Mouse (Mus musculus) limb, embryonic 14.5 days (tissue): ENCODE results near the gene Hist2h2be. TPM values are rescaled to one million over a fixed set of nuclear protein-coding genes. Genes with fewer than 3 reads are reported as not detected.

Experiments used
- ATAC-seq: fragments of 200-750 bp; cut with Nextera tagmentation; 2 replicates; pipeline ENCODE4 v1.8.0; 2017; ENCODE audit warnings: low read depth, moderate number of reproducible peaks, moderate TSS enrichment; ENCODE audit not compliant: low FRiP score
- DNase-seq: peaks from one replicate; pipeline ENCODE4 v3.0.0-alpha.2; 2015; ENCODE audit warnings: low spot score
- H3K27ac ChIP-seq: fragments of 300-500 bp; sonication (generic); replicated peaks from 2 replicates; pipeline ENCODE4 v1.5.1; 2014; ENCODE audit warnings: low read depth, mild to moderate bottlenecking, low read length, moderate library complexity, mixed read lengths
- H3K27me3 ChIP-seq: fragments of 300-500 bp; sonication (generic); 2 replicates; pipeline ENCODE4 v1.6.1; 2014; ENCODE audit warnings: low read length, mixed read lengths; ENCODE audit not compliant: control insufficient read depth, insufficient read depth
- H3K36me3 ChIP-seq: fragments of 300-500 bp; sonication (generic); 2 replicates; pipeline ENCODE4 v1.6.1; 2014; ENCODE audit warnings: mild to moderate bottlenecking, low read length, moderate library complexity, mixed read lengths; ENCODE audit not compliant: control insufficient read depth, insufficient read depth
- H3K4me1 ChIP-seq: fragments of 300-500 bp; sonication (generic); 2 replicates; pipeline ENCODE4 v1.6.1; 2014; ENCODE audit warnings: antibody characterized with exemption, low read length, mixed read lengths; ENCODE audit not compliant: control insufficient read depth, insufficient read depth
- H3K4me2 ChIP-seq: fragments of 300-500 bp; sonication (generic); replicated peaks from 2 replicates; pipeline ENCODE4 v1.6.1; 2014; ENCODE audit warnings: low read depth, mild to moderate bottlenecking, low read length, moderate library complexity; ENCODE audit not compliant: severe bottlenecking
- H3K4me3 ChIP-seq: fragments of 300-500 bp; sonication (generic); replicated peaks from 2 replicates; pipeline ENCODE4 v1.5.1; 2014; ENCODE audit warnings: low read length
- H3K9ac ChIP-seq: fragments of 300-500 bp; sonication (generic); 2 replicates; pipeline ENCODE4 v1.6.1; 2014; ENCODE audit warnings: mild to moderate bottlenecking, low read depth, low read length, moderate library complexity; ENCODE audit not compliant: severe bottlenecking
- H3K9me3 ChIP-seq: fragments of 300-500 bp; sonication (generic); 2 replicates; pipeline ENCODE4 v1.6.1; 2016; ENCODE audit warnings: low read length; ENCODE audit not compliant: control insufficient read depth
- POLR2A ChIP-seq: fragments of 200-500 bp; IDR thresholded peaks from 2 replicates; pipeline ENCODE4 v1.8.0; 2012; ENCODE audit warnings: inconsistent platforms, mild to moderate bottlenecking, moderate library complexity, borderline replicate concordance; ENCODE audit not compliant: insufficient read depth, insufficient read length; ENCODE audit errors: extremely low read depth
- WGBS: fragments of 180-500 bp; shearing (Covaris S2); extraction: QIAGEN DNeasy Blood & Tissue Kit; methylation state at CpG from one replicate; pipeline ENCODE4 v1.1.7; 2014; 5-methylcytosine and 5-hydroxymethylcytosine counted together
- polyA plus RNA-seq, 2 experiments: library from polyadenylated mRNA; depleted of rRNA in 1 of 2; stranded (reverse) in 1 of 2; unstranded in 1 of 2; fragments of >200 nt; fragmentation: Nextera tagmentation in 1 of 2; extraction: Ambion mirVana in 1 of 2; gene quantifications; 2 replicates each; pipeline versions ENCODE4 v1.2.1 to v1.2.3; 2012 to 2014

Hist2h2be gene
- polyA plus RNA-seq, 2 experiments = 5.2 to 8.5 TPM

GRCm38 (mm10) chr3:96247356-96248140, 26.6 kb downstream of the Hist2h2be start:
- peak overlapping the region; percentile 65; the same call in 1 of the 2 replicates for H3K27ac ChIP-seq
- peak overlapping the region; percentile 49 for H3K4me2 ChIP-seq
- peak overlapping the region; percentile 39 for H3K4me3 ChIP-seq
- no peak for DNase-seq
- no peaks in the 10 kb centered on the region for H3K27me3 ChIP-seq
- no peak for ATAC-seq
- H3K9ac ChIP-seq = peak overlapping the region; percentile 59
- no peak for TF ChIP-seq POLR2A
- H3K9me3 ChIP-seq = no peaks in the 10 kb centered on the region
- H3K36me3 ChIP-seq = no peaks in the 10 kb centered on the region
- 2% methylated on average over 11 of the region's 11 CpGs for WGBS
- H3K4me1 ChIP-seq = peaks cover 25% of the 10 kb centered on the region

GRCm38 (mm10) chr3:96248141-96249033, 27.5 kb downstream of the Hist2h2be start:
- Histone ChIP-seq H3K4me2 (peak overlapping the region; percentile 49), H3K27me3 (no peaks in the 10 kb centered on the region), H3K4me1 (peaks cover 22% of the 10 kb centered on the region), H3K36me3 (no peaks in the 10 kb centered on the region), H3K4me3 (peak overlapping the region; percentile 39), H3K9me3 (no peaks in the 10 kb centered on the region), H3K27ac (no peak overlapping the region), H3K9ac (peak overlapping the region; percentile 59; the same call in 1 of the 2 replicates)
- no peak for ATAC-seq
- TF ChIP-seq POLR2A = no peak
- DNase-seq = no peak
- WGBS = 36% methylated on average over 6 of the region's 6 CpGs

GRCm38 (mm10) chr3:96249034-96249345, 28.1 kb downstream of the Hist2h2be start:
- DNase-seq (no peak), ATAC-seq (no peak)
- no peak for TF ChIP-seq POLR2A
- H3K27ac ChIP-seq = no peak overlapping the region
- 48% methylated on average over 4 of the region's 4 CpGs for WGBS
- no peaks in the 10 kb centered on the region for H3K36me3 ChIP-seq
- H3K9me3 ChIP-seq = no peaks in the 10 kb centered on the region
- H3K4me1 ChIP-seq = peaks cover 20% of the 10 kb centered on the region
- H3K4me3 ChIP-seq = 0 out of 2 replicates have a peak overlapping the region, but pooled peaks have one; percentile 39
- H3K4me2 ChIP-seq = peak overlapping the region; percentile 49; the same call in 1 of the 2 replicates
- H3K9ac ChIP-seq = no peak overlapping the region
- no peaks in the 10 kb centered on the region for H3K27me3 ChIP-seq

GRCm38 (mm10) chr3:96250890-96251289, 30.0 kb downstream of the Hist2h2be start:
- ATAC-seq = no peak
- H3K4me1 ChIP-seq = peaks cover 14% of the 10 kb centered on the region
- H3K27ac ChIP-seq = no peak overlapping the region
- no peaks in the 10 kb centered on the region for H3K27me3 ChIP-seq
- no peak overlapping the region for H3K9ac ChIP-seq
- WGBS = 16% methylated on average over 3 of the region's 3 CpGs
- no peak for TF ChIP-seq POLR2A
- no peak overlapping the region for H3K4me2 ChIP-seq
- DNase-seq = no peak
- no peaks in the 10 kb centered on the region for H3K36me3 ChIP-seq
- H3K9me3 ChIP-seq = no peaks in the 10 kb centered on the region
- no peak overlapping the region for H3K4me3 ChIP-seq

GRCm38 (mm10) chr3:96251787-96252186, 30.9 kb downstream of the Hist2h2be start:
- H3K4me1 ChIP-seq = peaks cover 19% of the 10 kb centered on the region
- H3K36me3 ChIP-seq = no peaks in the 10 kb centered on the region
- H3K4me3 ChIP-seq = no peak overlapping the region
- no peak for DNase-seq
- TF ChIP-seq POLR2A = no peak
- no peak overlapping the region for H3K4me2 ChIP-seq
- no peaks in the 10 kb centered on the region for H3K9me3 ChIP-seq
- ATAC-seq = no peak
- H3K27ac ChIP-seq = no peak overlapping the region
- H3K27me3 ChIP-seq = no peaks in the 10 kb centered on the region
- no peak overlapping the region for H3K9ac ChIP-seq
- 80% methylated on average over 3 of the region's 3 CpGs for WGBS
